Mouse (Mus musculus): Measurements from ENCODE around the gene Ash1l. TPM values are rescaled to one million over a fixed set of nuclear protein-coding genes. Genes with fewer than 3 reads are reported as not detected.

The Ash1l gene
- total and polyA plus RNA-seq, 3 experiments: 9.6 to 22.2 (median 12.8) TPM

DNA sequence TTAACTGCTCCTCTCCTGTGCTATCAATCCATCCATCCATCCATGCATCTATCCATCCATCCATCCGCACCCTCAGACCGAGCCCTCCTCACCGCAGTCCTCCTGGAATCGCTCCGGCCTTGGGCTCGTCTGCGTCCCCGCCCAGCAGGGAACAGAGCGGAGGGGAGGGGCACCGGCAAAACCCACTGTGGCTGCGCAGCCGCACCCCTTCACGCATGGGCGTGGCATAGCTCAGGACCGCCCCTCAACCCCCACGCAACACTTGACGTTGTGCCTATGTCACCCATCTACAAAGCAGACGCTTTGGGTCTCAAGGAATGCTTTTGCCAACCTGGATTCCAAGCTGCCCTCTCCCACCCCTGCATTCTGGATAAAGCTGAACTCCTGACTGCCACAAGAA is 142.8 kb downstream of the Ash1l start, which contains the start of gene Rusc1:
TSS of gene Rusc1 (minus strand) at position 137 of the 400 bp plus-strand sequence.
- H3K4me1 ChIP-seq (ENCODE audit: control insufficient read depth in 1 of 2, insufficient read depth in 2 of 2, low read length in 2 of 2): peaks cover 3 to 17% of the 10 kb centered on the region in 2 experiments; a peak in 3 of 4 replicates
- no peak within 1 kb of the TSS for H3K27ac ChIP-seq (ENCODE audit: control insufficient read depth, low read depth, low read length)
- no peaks in the 10 kb centered on the region for H3K27me3 ChIP-seq (ENCODE audit: control insufficient read depth in 1 of 2, insufficient read depth in 2 of 2, low read length in 2 of 2)
- H3K36me3 ChIP-seq (ENCODE audit: control insufficient read depth in 1 of 2, insufficient read depth in 2 of 2, low read length in 2 of 2): peaks cover 0 to 8% of the 10 kb centered on the region in 2 experiments; a peak in 3 of 4 replicates
- H3K79me2 ChIP-seq (ENCODE audit: control insufficient read depth, insufficient read depth, low read length, poor library complexity): peaks cover 2% of the 10 kb centered on the region
- TF ChIP-seq GATA1 (IDR thresholded peaks at IDR 0.05; ENCODE audit: low read depth, low read length) (no peak), ZKSCAN1 (IDR thresholded peaks at IDR 0.05; ENCODE audit: low read depth, low read length) (no peak), TAL1 (IDR thresholded peaks at IDR 0.05; ENCODE audit: low read length) (no peak), ZMIZ1 (IDR thresholded peaks at IDR 0.05; ENCODE audit: low read depth, low read length) (no peak), MXI1 (IDR thresholded peaks at IDR 0.05; ENCODE audit: low read depth, low read length) (no peak), USF2 (IDR thresholded peaks at IDR 0.05; ENCODE audit: borderline replicate concordance in 1 of 2, insufficient read depth in 1 of 2, low read depth in 1 of 2, low read length in 2 of 2) (no peak), GABPA (IDR thresholded peaks at IDR 0.05; ENCODE audit: low read depth, low read length) (no peak), BHLHE40 (IDR thresholded peaks at IDR 0.05; ENCODE audit: borderline replicate concordance, low read depth, low read length) (no peak), MYC (IDR thresholded peaks at IDR 0.05; ENCODE audit: low read depth, low read length) (no peak), MAX (IDR thresholded peaks at IDR 0.05; ENCODE audit: low read length) (no peak), POLR2AphosphoS5 (IDR thresholded peaks at IDR 0.05; ENCODE audit: borderline replicate concordance, low read depth, low read length) (no peak), RCOR1 (IDR thresholded peaks at IDR 0.05; ENCODE audit: low read depth, low read length) (no peak), ZC3H11A (IDR thresholded peaks at IDR 0.05; ENCODE audit: low read depth, low read length) (no peak), CHD2 (IDR thresholded peaks at IDR 0.05; ENCODE audit: low read length) (no peak), CTCF (IDR thresholded peaks at IDR 0.05 in 2 of 3, conservative IDR thresholded peaks at IDR 0.05 in 1 of 3; ENCODE audit: control insufficient read depth in 1 of 3, insufficient read depth in 1 of 3, low read depth in 2 of 3, low read length in 3 of 3, poor library complexity in 1 of 3, severe bottlenecking in 1 of 3) (no peak), MEF2A (IDR thresholded peaks at IDR 0.05; ENCODE audit: extremely low read depth, insufficient replicate concordance, low read depth, low read length, poor library complexity, severe bottlenecking) (no peak)
- H3K4me3 ChIP-seq (ENCODE audit: control insufficient read depth in 1 of 2, insufficient read depth in 1 of 2, low read depth in 2 of 2, low read length in 2 of 2): no peak within 1 kb of the TSS
- no peaks in the 10 kb centered on the region for H3K9me3 ChIP-seq (replicated peaks; ENCODE audit: insufficient read depth, low read length)
- H3K9ac ChIP-seq (ENCODE audit: control insufficient read depth, low read depth, low read length, poor library complexity, severe bottlenecking): no peak within 1 kb of the TSS
- DNase-seq (ENCODE audit: low read depth, low spot score): no peak

DNA sequence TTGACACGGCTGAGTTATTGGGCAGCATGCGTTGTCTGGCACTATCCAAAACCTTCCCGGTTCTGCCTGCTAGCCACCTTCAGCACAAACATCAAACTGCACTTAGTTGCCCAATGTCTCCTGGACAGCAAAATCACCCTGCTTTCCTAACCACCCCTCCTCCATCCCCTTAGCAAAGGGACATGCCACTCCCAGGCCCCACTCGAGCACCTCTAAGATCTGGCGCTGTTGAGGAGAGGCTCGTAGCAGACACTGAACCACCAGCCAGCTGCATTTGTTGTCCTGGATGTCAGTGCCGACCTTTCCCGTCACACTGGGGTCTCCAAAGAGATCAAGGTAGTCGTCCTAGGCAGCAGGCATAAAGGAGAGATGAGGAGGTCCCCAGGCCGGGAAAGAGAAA is 143.6 kb downstream of the Ash1l start:
- peaks cover 3 to 9% of the 10 kb centered on the region in 2 experiments; a peak in 3 of 4 replicates for H3K4me1 ChIP-seq (ENCODE audit: control insufficient read depth in 1 of 2, insufficient read depth in 2 of 2, low read length in 2 of 2)
- H3K27me3 ChIP-seq (ENCODE audit: control insufficient read depth in 1 of 2, insufficient read depth in 2 of 2, low read length in 2 of 2): no peaks in the 10 kb centered on the region
- peaks cover 2% of the 10 kb centered on the region for H3K79me2 ChIP-seq (ENCODE audit: control insufficient read depth, insufficient read depth, low read length, poor library complexity)
- no peak for DNase-seq (ENCODE audit: low read depth, low spot score)
- H3K9ac ChIP-seq (ENCODE audit: control insufficient read depth, low read depth, low read length, poor library complexity, severe bottlenecking): no peak overlapping the region
- no peaks in the 10 kb centered on the region for H3K9me3 ChIP-seq (replicated peaks; ENCODE audit: insufficient read depth, low read length)
- no peak overlapping the region for H3K27ac ChIP-seq (ENCODE audit: control insufficient read depth, low read depth, low read length)
- peaks cover 0 to 1% of the 10 kb centered on the region in 2 experiments; a peak in 1 of 4 replicates for H3K36me3 ChIP-seq (ENCODE audit: control insufficient read depth in 1 of 2, insufficient read depth in 2 of 2, low read length in 2 of 2)
- TF ChIP-seq POLR2AphosphoS2 (IDR thresholded peaks at IDR 0.05; ENCODE audit: low read length) (no peak), CTCF (IDR thresholded peaks at IDR 0.05 in 2 of 3, conservative IDR thresholded peaks at IDR 0.05 in 1 of 3; ENCODE audit: control insufficient read depth in 1 of 3, insufficient read depth in 1 of 3, low read depth in 2 of 3, low read length in 3 of 3, poor library complexity in 1 of 3, severe bottlenecking in 1 of 3) (no peak), ETS1 (IDR thresholded peaks at IDR 0.05; ENCODE audit: low read depth, low read length) (no peak)
- no peak overlapping the region for H3K4me3 ChIP-seq (ENCODE audit: control insufficient read depth in 1 of 2, insufficient read depth in 1 of 2, low read depth in 2 of 2, low read length in 2 of 2)
